Mouse (Mus musculus) cortical plate, adult 2 months (tissue): Measurements from ENCODE around the gene Cntrob.

Experiments used
- CTCF ChIP-seq: fragments of 200-500 bp; IDR thresholded peaks from 2 replicates; pipeline ENCODE4 v1.5.1; 2011; ENCODE audit warnings: mild to moderate bottlenecking, control low read depth, low read length; ENCODE audit not compliant: insufficient read depth; ENCODE audit errors: extremely low read depth
- POLR2A ChIP-seq: fragments of 200-500 bp; IDR thresholded peaks from 2 replicates; pipeline ENCODE4 v1.6.1; 2011; ENCODE audit warnings: mild to moderate bottlenecking, low read length, control low read depth; ENCODE audit not compliant: insufficient read depth; ENCODE audit errors: extremely low read depth

GRCm38 (mm10) chr11:69251953-69252352, 71.6 kb downstream of the Cntrob start:
- TF ChIP-seq POLR2A = no peak
- no peak for TF ChIP-seq CTCF
